ENCODE assay signal across 9 mouse cellular contexts in genomic region chr8:120697154-120697978, GRCm38 (mm10). TPM values are rescaled to one million over a fixed set of nuclear protein-coding genes. Genes with fewer than 3 reads are reported as not detected.
DNase-seq lines count a peak whose midpoint lies in the region; ATAC-seq and TF ChIP-seq lines count a peak whose summit lies in the region.
"Had no signal": no experiment of that assay in that cellular context is flagged by ENCODE, and none has a peak within 500 bp of the region (broad histone marks: within the 10 kb centered on the region; RNA-seq: fewer than 3 reads in every experiment).

No protein-coding gene starts in this region.

- no peaks in the 10 kb centered on the region for H3K9me3 ChIP-seq in intestine, embryonic 15.5 days
- no peaks in the 10 kb centered on the region for H3K9me3 ChIP-seq in forebrain, embryonic 11.5 days (ENCODE audit: control insufficient read depth, low read length)

- no peak overlapping the region for H3K4me3 ChIP-seq in kidney, adult 2 months (ENCODE audit: insufficient read depth, low read depth, low read length)
- no peak overlapping the region for H3K4me3 ChIP-seq in intestine, embryonic 15.5 days (replicated peaks)
- H3K4me3 ChIP-seq in small intestine, adult 2 months (ENCODE audit: low read depth, low read length): no peak overlapping the region
- H3K4me3 ChIP-seq in forebrain, embryonic 11.5 days (ENCODE audit: low read depth, low read length): no peak overlapping the region

- no peak for TF ChIP-seq CTCF in kidney, adult 2 months (conservative IDR thresholded peaks at IDR 0.05; ENCODE audit: insufficient read depth, insufficient read length, low read depth, low read length)
- no peak for TF ChIP-seq CTCF in small intestine, adult 2 months (IDR thresholded peaks at IDR 0.05; ENCODE audit: extremely low read depth, insufficient read length, insufficient replicate concordance, low read depth, low read length)

- peak overlapping the region; percentile 51 for H3K27ac ChIP-seq in kidney, adult 2 months (ENCODE audit: insufficient read depth, low read depth, low read length)
- peak overlapping the region; percentile 79 for H3K27ac ChIP-seq in intestine, embryonic 15.5 days
- 0 out of 2 replicates have a peak overlapping the region, but pooled peaks have one; percentile 1 for H3K27ac ChIP-seq in small intestine, adult 2 months (ENCODE audit: insufficient read depth, low read depth, low read length)
- H3K27ac ChIP-seq in forebrain, embryonic 11.5 days (ENCODE audit: low read depth, low read length): no peak overlapping the region

- H3K4me2 ChIP-seq in intestine, embryonic 15.5 days (replicated peaks): no peak overlapping the region; the same call in 1 of the 2 replicates
- no peak overlapping the region for H3K4me2 ChIP-seq in forebrain, embryonic 11.5 days (ENCODE audit: low read depth, low read length, severe bottlenecking)

- no peak overlapping the region for H3K9ac ChIP-seq in intestine, embryonic 15.5 days
- no peak overlapping the region for H3K9ac ChIP-seq in forebrain, embryonic 11.5 days (ENCODE audit: low read length)

- WGBS in kidney, adult 2 months: 55% methylated on average over 17 of the region's 17 CpGs
- 50% methylated on average over 17 of the region's 17 CpGs for WGBS in intestine, embryonic 15.5 days
- WGBS in small intestine, adult 2 months: 58% methylated on average over 17 of the region's 17 CpGs
- WGBS in forebrain, embryonic 11.5 days: 89% methylated on average over 17 of the region's 17 CpGs

- TF ChIP-seq POLR2A in kidney, adult 2 months (IDR thresholded peaks at IDR 0.05; ENCODE audit: low read depth, low read length): no peak
- TF ChIP-seq POLR2A in small intestine, adult 2 months (IDR thresholded peaks at IDR 0.05; ENCODE audit: low read depth, low read length): no peak

- H3K36me3 ChIP-seq in kidney, adult 2 months (ENCODE audit: control insufficient read depth, insufficient read depth, low read length): no peaks in the 10 kb centered on the region
- H3K36me3 ChIP-seq in intestine, embryonic 15.5 days: no peaks in the 10 kb centered on the region
- H3K36me3 ChIP-seq in small intestine, adult 2 months (ENCODE audit: control insufficient read depth, insufficient read depth, low read length): no peaks in the 10 kb centered on the region
- no peaks in the 10 kb centered on the region for H3K36me3 ChIP-seq in forebrain, embryonic 11.5 days (ENCODE audit: control insufficient read depth, insufficient read depth, low read length)

- ATAC-seq in intestine, embryonic 15.5 days: no peak
- ATAC-seq in forebrain, embryonic 11.5 days (replicated peaks; ENCODE audit: low FRiP score): no peak

- peaks cover 5% of the 10 kb centered on the region for H3K4me1 ChIP-seq in kidney, adult 2 months (ENCODE audit: control insufficient read depth, insufficient read depth, low read length)
- peaks cover 46% of the 10 kb centered on the region for H3K4me1 ChIP-seq in intestine, embryonic 15.5 days (replicated peaks)
- peaks cover 32% of the 10 kb centered on the region for H3K4me1 ChIP-seq in small intestine, adult 2 months (ENCODE audit: control insufficient read depth, insufficient read depth, insufficient read length, low read length)
- no peaks in the 10 kb centered on the region for H3K4me1 ChIP-seq in forebrain, embryonic 11.5 days (replicated peaks; ENCODE audit: control insufficient read depth, insufficient read depth, low read length)

- DNase-seq in kidney, adult 2 months: peak; percentile 50
- no peak for DNase-seq in kidney, adult 18-20 months
- DNase-seq in 416B (ENCODE audit: low read depth): peak; percentile 93
- peak; percentile 58 for DNase-seq in T-cell, adult 2 months (ENCODE audit: low spot score)
- no peak for DNase-seq in forebrain, embryonic 11.5 days (ENCODE audit: low spot score)
- DNase-seq in left cerebral cortex, adult 18-20 months (ENCODE audit: low spot score in 2 of 2): no peak

- no peaks in the 10 kb centered on the region for H3K27me3 ChIP-seq in kidney, adult 2 months (replicated peaks; ENCODE audit: control insufficient read depth, insufficient read depth, low read length)
- no peaks in the 10 kb centered on the region for H3K27me3 ChIP-seq in intestine, embryonic 15.5 days (replicated peaks)
- no peaks in the 10 kb centered on the region for H3K27me3 ChIP-seq in small intestine, adult 2 months (ENCODE audit: control insufficient read depth, insufficient read depth, low read length)
- no peaks in the 10 kb centered on the region for H3K27me3 ChIP-seq in forebrain, embryonic 11.5 days (ENCODE audit: control insufficient read depth, insufficient read depth, low read length)

RNA-seq across cellular contexts. Expression of gene Emc8, which starts 29.0 kb away (rescaled TPM):
- 67.0 and 67.8 TPM in 2 replicates for polyA plus RNA-seq in kidney, adult 2 months (2012; rRNA removed)
- polyA plus RNA-seq in intestine, embryonic 15.5 days (2015; fragmentation: Nextera tagmentation; extraction: Ambion mirVana): 235 and 246 TPM in 2 replicates
- 65.0 and 109 TPM in 2 replicates for polyA plus RNA-seq in small intestine, adult 2 months (2012; rRNA removed)
- polyA plus RNA-seq in forebrain, embryonic 11.5 days (2014; fragmentation: Nextera tagmentation; extraction: Ambion mirVana): 307 and 321 TPM in 2 replicates
- 10 to 100 TPM; 71.4 to 79.7 TPM for total RNA-seq in left cerebral cortex, adult 18-20 months (2021)

RNA-seq across cellular contexts. Expression of gene Cox4i1, which starts 29.3 kb away (rescaled TPM):
- polyA plus RNA-seq in kidney, adult 2 months (2012; rRNA removed): 2,823 and 3,733 TPM in 2 replicates
- polyA plus RNA-seq in intestine, embryonic 15.5 days (2015; fragmentation: Nextera tagmentation; extraction: Ambion mirVana): 1,472 and 1,529 TPM in 2 replicates
- polyA plus RNA-seq in small intestine, adult 2 months (2012; rRNA removed): 631 and 1,064 TPM in 2 replicates
- 812 and 850 TPM in 2 replicates for polyA plus RNA-seq in forebrain, embryonic 11.5 days (2014; fragmentation: Nextera tagmentation; extraction: Ambion mirVana)
- 1,000 to 10,000 TPM; 1,182 TPM for total RNA-seq in left cerebral cortex, adult 18-20 months (2021)

RNA-seq across cellular contexts. Expression of gene Gm27021, which starts 29.5 kb away (rescaled TPM):
- polyA plus RNA-seq in kidney, adult 2 months (2012; rRNA removed): 1.6 TPM in 1 of 2 replicates, not detected in the other
- polyA plus RNA-seq in intestine, embryonic 15.5 days (2015; fragmentation: Nextera tagmentation; extraction: Ambion mirVana): 2.0 and 2.2 TPM in 2 replicates
- 11.4 TPM in 1 of 2 replicates, not detected in the other for polyA plus RNA-seq in small intestine, adult 2 months (2012; rRNA removed)
- polyA plus RNA-seq in forebrain, embryonic 11.5 days (2014; fragmentation: Nextera tagmentation; extraction: Ambion mirVana): 3.3 and 3.5 TPM in 2 replicates
- total RNA-seq in left cerebral cortex, adult 18-20 months (2021): under 1 TPM; 0.59 to 0.91 TPM
- total RNA-seq: layer of hippocampus, postnatal 25 days had no signal

RNA-seq across cellular contexts. Expression of gene Irf8, which starts 38.8 kb away (rescaled TPM):
- polyA plus RNA-seq in kidney, adult 2 months (2012; rRNA removed): 12.3 and 16.7 TPM in 2 replicates
- polyA plus RNA-seq in intestine, embryonic 15.5 days (2015; fragmentation: Nextera tagmentation; extraction: Ambion mirVana): 41.9 and 46.6 TPM in 2 replicates
- 48.7 and 124 TPM in 2 replicates for polyA plus RNA-seq in small intestine, adult 2 months (2012; rRNA removed)
- 2.7 and 3.7 TPM in 2 replicates for polyA plus RNA-seq in forebrain, embryonic 11.5 days (2014; fragmentation: Nextera tagmentation; extraction: Ambion mirVana)
- total RNA-seq in left cerebral cortex, adult 18-20 months (2021): 1 to 10 TPM; 4.1 to 4.8 TPM

RNA-seq across cellular contexts. Expression of gene 1190005I06Rik, which starts 49.9 kb away (rescaled TPM):
- polyA plus RNA-seq in kidney, adult 2 months (2012; rRNA removed): 4.6 and 6.8 TPM in 2 replicates
- polyA plus RNA-seq in intestine, embryonic 15.5 days (2015; fragmentation: Nextera tagmentation; extraction: Ambion mirVana): 1.3 and 2.5 TPM in 2 replicates
- 1.6 and 3.6 TPM in 2 replicates for polyA plus RNA-seq in small intestine, adult 2 months (2012; rRNA removed)
- polyA plus RNA-seq in forebrain, embryonic 11.5 days (2014; fragmentation: Nextera tagmentation; extraction: Ambion mirVana): 1.6 and 2.3 TPM in 2 replicates
- 10 to 100 TPM; 10.1 to 15.6 TPM for total RNA-seq in left cerebral cortex, adult 18-20 months (2021)

Comparison
In these comparisons a context has a peak if more than half of its experiments do, and no peak if none do; other contexts are left out.
1. DNase-seq: peak in kidney, adult 2 months (single experiment), 416B (single experiment) and T-cell, adult 2 months (single experiment); none in kidney, adult 18-20 months (single experiment), forebrain, embryonic 11.5 days (single experiment) and left cerebral cortex, adult 18-20 months (0 of 2).